Mouse (Mus musculus) G1E (cell line): ENCODE results near the gene Cacng2.

Experiments used
- CTCF ChIP-seq: IDR thresholded peaks from 2 replicates; pipeline ENCODE4 v1.5.1; 2012; ENCODE audit warnings: low read depth, low read length, inconsistent platforms, mixed read lengths
- GATA1 ChIP-seq: IDR thresholded peaks from 2 replicates; pipeline ENCODE4 v1.6.1; 2012; ENCODE audit warnings: borderline replicate concordance, low read length, inconsistent platforms, mixed read lengths
- GATA2 ChIP-seq: IDR thresholded peaks from 2 replicates; pipeline ENCODE4 v1.6.1; 2012; ENCODE audit warnings: low read depth, low read length, inconsistent platforms, borderline replicate concordance
- POLR2AphosphoS5 ChIP-seq: IDR thresholded peaks from 2 replicates; pipeline ENCODE4 v1.6.1; 2012; ENCODE audit warnings: low read depth, low read length, inconsistent platforms; ENCODE audit not compliant: insufficient replicate concordance
- TAL1 ChIP-seq: conservative IDR thresholded peaks from 2 replicates; pipeline ENCODE4 v1.6.1; 2012; ENCODE audit warnings: low read depth, low read length, inconsistent platforms, mixed read lengths

GRCm38 (mm10) chr15:77969940-77970469 lies 149.8 kb downstream of the Cacng2 start:
- TF ChIP-seq TAL1 = no peak
- no peak for TF ChIP-seq CTCF
- no peak for TF ChIP-seq GATA1
- TF ChIP-seq POLR2AphosphoS5 = no peak
- no peak for TF ChIP-seq GATA2
